Mouse (Mus musculus): Measurements from ENCODE around the gene Rabgap1l. TPM values are rescaled to one million over a fixed set of nuclear protein-coding genes. Genes with fewer than 3 reads are reported as not detected.
A peak's percentile ranks its signal among the peaks of the same experiment; 100 is the strongest.

Rabgap1l gene
- total RNA-seq, 2 experiments from 2014 or later: 240 to 249 TPM

GRCm38 (mm10) chr1:160251388-160252007 lies 541.5 kb downstream of the Rabgap1l start:
- DNase-seq (ENCODE audit: low spot score in 2 of 2): no peak

- peak in 1 of 2 experiments; percentile 41 for DNase-seq (ENCODE audit: low spot score in 2 of 2)
Observed at GRCm38 (mm10) chr1:160250782-160251181, 542.2 kb downstream of the Rabgap1l start.

- DNase-seq (ENCODE audit: low spot score in 2 of 2): no peak
Observed at GRCm38 (mm10) chr1:160249786-160250185, 543.2 kb downstream of the Rabgap1l start.

- DNase-seq (ENCODE audit: low spot score in 2 of 2): no peak
Observed at GRCm38 (mm10) chr1:160247473-160247872, 545.5 kb downstream of the Rabgap1l start.

- peak; percentile 30 to 63 for DNase-seq (ENCODE audit: low spot score in 2 of 2)
Observed at GRCm38 (mm10) chr1:160246844-160247243, 546.2 kb downstream of the Rabgap1l start.

- DNase-seq (ENCODE audit: low spot score in 2 of 2): no peak
Observed at GRCm38 (mm10) chr1:160245954-160246353, 547.1 kb downstream of the Rabgap1l start.

GRCm38 (mm10) chr1:160244689-160245088 lies 548.3 kb downstream of the Rabgap1l start:
- no peak for DNase-seq (ENCODE audit: low spot score in 2 of 2)

GRCm38 (mm10) chr1:160240091-160240490 lies 552.9 kb downstream of the Rabgap1l start:
- no peak for DNase-seq (ENCODE audit: low spot score in 2 of 2)

GRCm38 (mm10) chr1:160238852-160239443 lies 554.1 kb downstream of the Rabgap1l start:
- DNase-seq (ENCODE audit: low spot score in 2 of 2): no peak

- DNase-seq (ENCODE audit: low spot score in 2 of 2): no peak
Observed at GRCm38 (mm10) chr1:160237981-160238380, 555.0 kb downstream of the Rabgap1l start.

- no peak for DNase-seq (ENCODE audit: low spot score in 2 of 2)
Observed at GRCm38 (mm10) chr1:160233921-160234320, 559.1 kb downstream of the Rabgap1l start.

- no peak for DNase-seq (ENCODE audit: low spot score in 2 of 2)
Observed at GRCm38 (mm10) chr1:160232113-160232512, 560.9 kb downstream of the Rabgap1l start.

GRCm38 (mm10) chr1:160231013-160231412 lies 562.0 kb downstream of the Rabgap1l start:
- DNase-seq (ENCODE audit: low spot score in 2 of 2): peak in 1 of 2 experiments; percentile 77

- no peak for DNase-seq (ENCODE audit: low spot score in 2 of 2)
Observed at GRCm38 (mm10) chr1:160227850-160228249, 565.2 kb downstream of the Rabgap1l start.

GRCm38 (mm10) chr1:160227196-160227595 lies 565.8 kb downstream of the Rabgap1l start:
- DNase-seq (ENCODE audit: low spot score in 2 of 2): no peak

- no peak for DNase-seq (ENCODE audit: low spot score in 2 of 2)
Observed at GRCm38 (mm10) chr1:160224093-160224492, 568.9 kb downstream of the Rabgap1l start.

GRCm38 (mm10) chr1:160217898-160218297 lies 575.1 kb downstream of the Rabgap1l start:
- no peak for DNase-seq (ENCODE audit: low spot score in 2 of 2)

- no peak for DNase-seq (ENCODE audit: low spot score in 2 of 2)
Observed at GRCm38 (mm10) chr1:160214171-160214570, 578.8 kb downstream of the Rabgap1l start.

GRCm38 (mm10) chr1:160212703-160213669 lies 580.0 kb downstream of the Rabgap1l start, which contains the start of gene Cacybp:
Gene Cacybp, minus strand, starts transcription at chr1:160212875.
- peak; percentile 100 for DNase-seq (ENCODE audit: low spot score in 2 of 2)

- no peak for DNase-seq (ENCODE audit: low spot score in 2 of 2)
Observed at GRCm38 (mm10) chr1:160212123-160212691, 580.8 kb downstream of the Rabgap1l start.

- no peak for DNase-seq (ENCODE audit: low spot score in 2 of 2)
Observed at GRCm38 (mm10) chr1:160211597-160212122, 581.4 kb downstream of the Rabgap1l start.

All from layer of hippocampus, adult 18-20 months (tissue).